Mouse (Mus musculus) 416B (cell line): ENCODE data around the gene Anln.
"Not testable (repeated sequence)": the region's sequence is repeated elsewhere in the genome, so short reads cannot be mapped to it uniquely, and the experiment has no call there.

ENCODE experiments used
- DNase-seq: peaks from one replicate; pipeline ENCODE4 v3.0.0; 2011; ENCODE audit warnings: low read depth

Gene Anln

DNA sequence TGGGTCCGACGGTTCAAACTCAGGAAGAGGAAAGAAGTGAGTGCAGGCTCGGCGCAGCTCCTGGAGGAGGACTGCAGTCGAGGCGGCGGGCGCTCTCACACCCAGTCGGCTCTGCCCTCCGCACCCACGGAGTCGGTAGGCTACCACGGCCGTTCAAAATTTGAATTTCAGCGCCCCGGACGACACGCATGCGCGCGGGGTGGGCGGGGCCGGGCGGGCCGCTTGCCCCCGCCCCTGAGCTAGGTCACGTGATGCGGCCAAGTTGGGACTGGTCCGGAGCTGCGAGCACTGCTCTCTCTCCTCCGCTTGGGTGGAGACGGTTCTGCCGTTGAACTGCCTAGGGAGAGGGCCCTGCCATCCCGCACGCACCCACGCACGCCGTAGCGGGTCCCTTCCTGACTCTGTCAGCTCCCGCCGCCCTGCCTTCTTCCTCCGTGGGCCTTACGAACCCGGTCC is at the start of gene Anln:
Gene Anln, minus strand, starts transcription at position 168 of the 456 bp plus-strand sequence.
- DNase-seq: peak; percentile 95

DNA sequence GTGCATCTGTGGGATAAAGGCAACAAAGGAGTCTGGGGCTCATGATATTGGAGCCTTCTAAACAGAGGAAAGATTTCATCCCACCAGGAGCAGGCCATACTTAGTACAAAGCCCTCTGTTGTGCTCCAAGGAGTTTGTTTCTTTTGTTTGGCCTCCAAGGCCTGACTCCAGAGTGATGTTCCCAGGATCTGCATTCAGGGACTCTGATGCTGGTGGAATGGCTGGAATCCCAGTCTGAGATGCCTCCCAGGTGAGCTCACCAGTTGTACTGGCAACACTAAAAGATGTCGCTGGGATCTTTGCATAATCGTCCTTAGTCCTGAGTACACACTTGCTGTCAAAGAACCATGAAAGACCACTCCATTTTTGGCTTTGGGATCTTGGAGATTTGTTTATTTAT is 45.1 kb upstream of the Anln start:
- DNase-seq: no peak

DNA sequence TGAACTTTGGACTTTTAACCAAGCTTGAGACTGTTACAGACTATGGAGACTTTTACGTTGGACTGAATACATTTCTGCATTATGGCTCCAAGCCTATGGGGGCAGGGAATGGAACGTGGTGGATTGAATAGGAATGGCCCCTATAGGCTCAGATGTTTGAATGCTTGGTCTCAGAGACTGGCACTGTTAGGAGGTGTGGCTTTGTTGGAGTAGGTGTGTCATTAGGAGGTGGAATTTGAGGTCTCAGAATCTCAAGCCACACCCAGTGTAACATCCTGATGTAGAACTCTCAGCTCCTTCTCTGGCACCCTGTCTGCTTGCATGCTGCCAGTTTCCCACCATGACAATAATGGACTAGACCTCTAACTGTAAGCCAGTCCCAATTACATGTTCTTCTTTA is 44.2 kb upstream of the Anln start:
- DNase-seq: no peak

DNA sequence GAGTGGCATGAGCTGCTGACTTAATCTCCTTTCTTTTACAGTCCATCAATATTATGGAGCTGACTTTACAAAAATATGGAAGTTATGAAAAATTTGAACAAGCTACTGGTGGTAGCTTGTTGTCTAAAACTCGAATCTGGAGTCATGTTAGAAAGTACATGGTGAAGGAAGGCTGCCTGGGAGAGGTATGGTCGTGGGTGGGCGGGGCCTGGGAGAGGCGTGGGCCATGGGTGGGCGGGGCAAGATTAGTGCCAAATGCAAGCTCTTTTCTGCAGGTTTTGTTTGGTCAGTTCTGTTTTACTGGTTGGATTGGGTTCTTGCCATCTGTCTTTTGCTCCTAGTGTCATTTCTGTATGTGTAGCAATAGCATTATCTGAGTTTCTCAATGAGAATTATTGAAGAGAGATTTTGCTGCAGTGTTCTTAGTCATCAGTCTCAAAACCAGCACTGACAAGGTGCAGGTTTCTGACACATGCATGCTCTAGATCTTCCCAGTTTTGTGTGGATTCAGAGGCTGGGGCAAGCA is 41.4 kb upstream of the Anln start:
- DNase-seq: peak; percentile 32

DNA sequence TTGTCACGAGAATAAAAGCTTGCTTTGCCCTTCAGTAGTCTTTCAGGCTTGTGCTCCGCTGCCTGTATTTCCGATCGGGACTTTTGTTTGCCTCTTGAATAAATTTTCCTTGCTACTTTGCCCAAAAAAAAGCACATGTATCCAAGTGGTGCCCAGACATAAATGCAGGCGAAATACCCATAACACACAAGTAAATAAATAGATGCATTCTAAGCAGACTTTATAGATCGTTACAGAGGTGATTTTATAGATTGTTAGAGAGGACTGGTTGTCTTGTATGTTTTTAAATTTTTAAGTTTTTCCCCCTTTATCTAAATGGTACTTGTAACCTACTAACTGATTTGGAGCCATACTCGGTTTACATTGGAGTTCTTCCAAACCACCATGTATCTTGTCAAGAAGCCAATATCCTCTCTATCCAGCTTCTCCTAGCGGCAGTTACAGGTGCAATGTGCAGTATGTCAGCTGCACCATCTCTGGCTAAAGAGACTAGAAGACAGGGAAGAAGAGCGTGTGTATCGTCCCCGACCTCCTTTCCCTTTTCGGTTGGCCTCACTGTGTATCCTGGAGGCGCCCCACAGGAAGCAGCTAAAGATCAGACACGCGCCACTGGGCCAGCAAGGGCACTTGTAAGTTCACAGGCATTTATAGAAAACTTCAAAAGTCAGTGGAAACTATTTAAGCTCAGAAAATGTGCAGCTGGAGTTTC is 40.7 kb upstream of the Anln start:
- DNase-seq: peak; percentile 52

DNA sequence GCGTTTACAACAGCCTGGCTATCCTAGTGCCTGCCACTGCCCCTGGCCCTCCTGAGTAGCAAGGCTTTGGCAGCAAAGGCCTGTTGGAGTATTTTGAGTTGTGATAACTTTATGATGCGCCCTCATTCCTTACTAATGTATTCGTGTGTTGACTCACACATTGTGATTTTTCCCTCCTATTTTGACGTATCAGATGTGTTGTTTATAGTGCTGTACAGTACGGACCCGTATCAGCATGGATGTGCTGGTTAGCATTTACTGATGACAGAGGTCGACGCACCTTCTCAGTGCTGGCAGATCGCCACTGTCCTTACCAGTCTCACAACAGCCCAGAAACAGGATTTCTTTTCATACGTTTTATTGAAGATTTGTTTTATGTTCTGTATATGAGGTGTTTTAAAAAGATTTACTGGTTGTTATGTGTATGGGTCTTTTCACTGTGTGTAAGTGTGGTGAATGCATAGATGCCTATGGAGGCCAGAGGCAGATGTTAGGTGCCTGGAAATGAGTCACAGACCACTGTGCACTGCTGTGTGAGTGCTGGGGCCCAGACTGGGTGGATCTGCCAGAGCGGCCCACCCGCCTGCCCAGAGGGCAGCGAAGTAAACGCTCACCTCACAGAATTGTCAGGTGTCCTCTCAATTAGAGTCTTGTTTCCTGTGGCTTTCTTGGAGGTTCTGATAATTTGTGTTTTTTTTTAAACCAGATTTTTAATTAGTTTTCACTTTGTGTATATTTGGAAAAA is 39.9 kb upstream of the Anln start:
- DNase-seq: peak; percentile 59

DNA sequence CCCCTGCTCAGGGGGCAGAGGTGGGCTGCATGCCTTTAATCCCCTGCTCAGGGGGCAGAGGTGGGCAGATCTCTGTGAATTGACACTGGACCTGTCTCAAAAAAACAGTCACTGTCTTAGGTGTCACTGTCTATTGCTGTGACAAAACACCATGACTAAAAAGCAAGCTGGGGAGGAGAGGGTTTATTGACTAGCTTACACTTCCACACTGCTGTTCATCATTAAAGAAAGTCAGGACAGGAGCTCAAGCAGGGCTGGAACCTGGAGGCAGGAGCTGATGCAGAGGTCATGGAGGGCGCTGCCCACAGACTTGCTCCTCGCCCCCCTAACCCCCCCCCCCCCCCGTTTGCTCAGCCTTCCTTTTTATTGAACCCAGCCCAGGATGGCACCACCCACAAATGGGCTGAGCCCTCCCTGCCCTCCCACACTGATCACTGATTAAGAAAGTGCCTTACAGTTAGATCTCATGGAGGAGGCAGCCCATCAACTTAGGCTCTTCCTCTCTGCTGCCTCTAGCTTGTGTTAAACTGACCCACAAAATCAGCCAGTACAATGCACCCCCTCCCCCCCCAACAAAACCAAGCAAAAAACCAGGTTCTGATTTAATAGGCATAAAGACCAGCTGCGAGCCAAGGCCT is 39.2 kb upstream of the Anln start:
- DNase-seq: no peak

DNA sequence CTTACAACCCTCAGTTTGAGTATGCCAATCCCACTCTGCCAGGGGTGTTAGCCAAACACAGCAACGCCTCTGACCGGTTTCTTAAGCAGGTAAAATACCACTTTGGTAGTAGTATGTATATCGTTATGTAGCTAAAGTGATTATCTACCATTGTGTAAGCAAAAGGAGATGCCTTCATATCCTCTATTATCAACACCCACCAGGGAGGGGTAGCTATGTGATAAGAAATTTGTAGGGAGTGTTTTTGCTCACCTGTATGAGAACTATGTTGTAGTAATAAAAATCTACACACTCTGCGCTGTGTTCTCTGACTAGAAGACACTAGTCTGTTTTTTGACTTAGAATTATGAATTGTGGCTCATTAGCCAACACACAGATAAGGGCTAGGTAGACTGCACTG is 35.7 kb upstream of the Anln start:
- no peak for DNase-seq

DNA sequence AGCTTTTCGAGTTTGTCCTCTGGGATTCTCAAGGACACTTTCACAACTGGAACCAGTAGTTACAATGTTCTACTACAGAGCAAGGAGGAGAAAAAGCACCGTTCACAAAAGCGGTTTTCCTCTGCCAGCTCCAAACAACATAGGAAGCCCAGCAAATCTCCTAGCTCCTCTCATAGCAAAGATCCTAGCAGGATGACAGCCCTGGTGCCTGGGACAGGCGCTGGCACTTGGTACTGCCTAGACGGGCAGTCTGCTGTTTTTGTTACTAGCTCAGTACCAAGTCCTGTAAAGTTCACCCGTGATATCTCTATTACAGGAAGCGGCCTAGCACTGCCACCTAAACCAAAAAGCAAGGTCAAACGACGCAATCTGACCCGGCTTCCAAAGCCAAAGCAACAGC is 35.2 kb upstream of the Anln start:
- DNase-seq: no peak

DNA sequence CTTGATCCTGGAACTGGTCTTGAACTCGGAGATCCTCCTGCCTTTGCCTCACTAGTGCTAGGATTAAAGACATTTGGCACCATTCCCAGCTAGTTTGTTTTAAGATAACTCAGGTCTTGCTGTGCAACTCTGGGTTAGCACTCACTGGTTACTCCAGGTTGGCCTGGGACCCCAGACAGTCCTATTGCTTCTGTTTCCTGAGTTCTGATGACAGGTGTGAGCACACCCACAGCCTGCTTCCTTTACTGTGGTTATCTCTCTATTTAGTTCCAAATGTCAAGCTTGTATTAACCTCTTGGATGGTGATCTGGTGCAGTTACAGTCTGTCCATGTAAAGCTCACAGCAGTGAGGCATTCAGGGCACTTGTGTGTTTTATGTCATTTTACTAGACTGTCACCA is 34.5 kb upstream of the Anln start:
- DNase-seq: no peak

DNA sequence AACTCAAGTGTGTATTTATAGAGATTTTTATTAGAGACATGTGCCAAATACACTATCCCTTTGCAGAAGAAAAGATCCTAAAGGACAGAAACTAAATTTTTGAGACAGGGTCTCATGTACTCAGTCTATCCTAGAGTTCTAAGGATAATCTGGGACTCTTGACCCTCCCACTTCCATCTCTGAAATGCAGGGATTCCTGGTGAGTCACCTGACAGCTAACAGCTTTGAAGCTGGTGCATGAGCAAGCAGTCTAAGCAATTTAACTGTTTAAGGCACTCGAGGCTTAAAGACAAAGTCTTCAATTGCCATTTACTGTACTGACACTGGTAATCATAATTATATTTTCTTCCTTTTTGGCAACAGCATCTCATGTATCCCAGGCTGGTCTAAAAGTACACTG is 33.6 kb upstream of the Anln start:
- DNase-seq: no peak

DNA sequence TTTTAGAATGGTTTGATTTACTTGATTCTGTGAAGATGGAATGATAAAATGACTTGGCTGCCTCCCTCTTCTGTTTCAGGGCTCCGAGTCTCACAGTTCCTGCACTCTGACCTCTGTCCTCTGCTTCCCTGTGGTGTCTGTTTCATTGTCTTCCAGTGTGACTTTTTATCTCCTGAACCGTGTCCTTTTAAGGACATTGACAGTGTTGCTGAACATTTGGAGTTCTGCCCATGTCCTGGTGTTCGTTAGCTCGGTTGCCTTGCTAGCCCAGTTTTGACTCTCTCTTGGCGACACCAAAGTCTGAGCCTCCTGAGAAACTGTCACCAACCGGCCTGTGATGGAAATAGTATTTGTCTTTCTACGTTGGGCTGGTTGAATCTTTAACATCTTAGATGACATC is 31.5 kb upstream of the Anln start:
- no peak for DNase-seq

DNA sequence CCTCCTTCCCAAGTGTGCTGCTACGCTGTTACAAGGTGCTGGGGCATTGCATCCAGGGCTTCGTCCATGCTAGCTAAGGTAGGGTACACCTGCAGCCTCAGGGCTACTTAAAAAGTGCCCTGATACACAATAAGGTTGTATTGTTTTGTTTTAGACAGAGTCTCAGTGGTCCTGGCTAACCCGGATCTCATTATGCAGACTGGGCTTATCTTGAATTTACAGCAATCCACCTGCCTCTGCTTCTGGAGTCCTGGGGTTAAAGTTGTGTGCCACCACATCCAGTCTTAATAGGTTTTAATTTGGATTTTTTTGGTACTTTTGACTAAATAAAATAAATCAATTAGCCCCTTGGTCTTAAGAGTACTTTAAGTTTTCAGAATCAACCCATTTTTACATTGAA is 30.9 kb upstream of the Anln start:
- DNase-seq: no peak

DNA sequence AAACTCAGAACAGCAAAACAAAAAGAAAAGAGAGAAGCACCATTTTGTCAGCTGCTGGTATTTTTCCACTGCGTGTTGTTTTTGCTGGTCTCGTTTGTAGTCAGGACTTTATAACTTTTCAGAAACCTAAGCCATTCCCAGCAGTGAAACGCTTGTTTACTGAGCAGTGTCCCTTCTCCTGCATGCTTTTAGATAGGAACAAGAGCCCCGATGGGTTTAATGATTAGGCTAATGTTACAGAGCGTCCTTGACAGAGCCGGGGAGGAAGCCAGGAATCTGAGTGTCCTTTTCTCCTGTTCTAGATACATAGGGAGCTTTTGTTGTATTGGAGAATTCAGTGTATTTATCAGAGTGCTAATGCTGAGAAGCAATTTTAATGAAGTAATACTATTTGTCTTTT is 28.6 kb upstream of the Anln start:
- no peak for DNase-seq

DNA sequence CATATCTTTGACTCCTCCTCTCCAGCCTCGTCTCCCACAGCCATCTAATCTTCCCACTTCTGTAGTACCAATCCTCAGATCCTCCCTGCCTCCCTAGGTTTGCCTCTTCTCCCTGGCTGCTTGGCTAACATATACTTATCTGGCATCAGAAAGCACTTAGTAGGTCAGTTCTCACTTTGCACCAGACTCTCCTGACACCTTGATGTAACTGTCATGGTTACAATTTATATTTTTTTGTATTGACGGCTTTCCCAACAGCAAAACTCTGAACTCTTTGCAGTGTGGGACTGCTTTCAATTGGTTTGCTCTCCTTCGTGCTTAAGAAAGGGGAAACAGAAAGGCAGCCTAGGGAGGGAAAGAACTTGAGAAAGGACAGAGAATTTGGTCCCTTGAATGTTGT is 27.2 kb upstream of the Anln start:
- DNase-seq: no peak

DNA sequence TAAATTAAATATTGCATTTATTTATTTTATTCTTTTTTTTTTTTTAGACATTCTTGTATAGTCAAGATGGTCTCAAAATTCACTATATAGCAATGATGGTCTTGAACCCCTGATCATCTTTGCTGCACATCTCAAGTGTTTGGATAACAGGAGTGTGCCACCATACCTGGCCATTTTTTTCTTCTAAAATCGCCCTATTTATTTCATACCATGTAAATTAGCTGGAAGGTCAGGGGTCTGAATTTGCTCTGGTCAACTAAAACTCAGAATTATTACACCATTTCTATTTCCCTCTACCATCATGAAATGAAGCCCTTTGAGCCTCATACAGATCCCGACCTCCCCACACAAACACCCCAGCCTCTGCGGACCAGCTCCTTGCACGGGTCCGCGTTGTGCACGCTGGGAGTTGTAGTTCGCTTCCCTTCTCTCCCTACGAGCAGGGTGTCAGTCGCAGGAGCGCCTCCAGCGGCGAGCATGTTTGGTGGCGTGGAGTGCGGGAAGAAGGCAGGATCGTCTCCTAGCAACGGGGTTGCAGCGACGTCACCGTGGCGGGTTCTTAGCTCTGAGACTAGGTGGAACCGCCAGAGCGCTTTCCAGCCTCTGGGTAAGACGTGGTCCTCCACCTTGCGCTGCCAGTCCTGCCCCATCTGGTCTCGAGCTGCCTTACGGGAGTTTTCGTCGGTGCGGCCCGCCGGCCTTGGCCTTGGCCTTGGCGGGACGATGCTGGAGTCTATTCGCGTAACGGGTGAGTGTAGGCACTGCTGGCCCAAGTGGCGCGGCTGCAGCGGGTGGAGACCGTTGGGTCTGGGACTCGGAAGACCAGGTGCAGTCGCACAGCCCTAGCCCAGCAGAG is 22.2 kb upstream of the Anln start, which contains the start of gene 9530077C05Rik:
Gene 9530077C05Rik, plus strand, starts transcription at position 512 of the 856 bp plus-strand sequence.
- DNase-seq: no peak

DNA sequence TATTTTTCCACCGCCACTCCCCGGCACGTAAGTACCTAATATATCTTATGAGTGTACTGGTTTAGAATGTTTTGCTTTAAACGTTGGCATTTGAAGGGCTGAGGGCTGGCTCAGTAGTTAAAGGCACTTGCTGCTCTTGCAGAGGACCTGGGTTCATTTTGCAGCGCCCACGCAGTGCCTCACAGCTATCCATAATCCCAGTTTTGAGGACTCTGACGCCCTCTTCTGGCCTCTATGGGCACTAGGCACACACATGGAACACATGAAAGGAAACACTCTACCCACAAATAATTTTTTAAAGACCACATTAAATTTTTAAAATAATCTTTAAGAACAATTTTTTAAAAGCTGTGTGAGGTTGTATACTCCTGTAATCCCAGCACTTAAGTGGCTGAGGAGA is 20.5 kb upstream of the Anln start:
- no peak for DNase-seq

DNA sequence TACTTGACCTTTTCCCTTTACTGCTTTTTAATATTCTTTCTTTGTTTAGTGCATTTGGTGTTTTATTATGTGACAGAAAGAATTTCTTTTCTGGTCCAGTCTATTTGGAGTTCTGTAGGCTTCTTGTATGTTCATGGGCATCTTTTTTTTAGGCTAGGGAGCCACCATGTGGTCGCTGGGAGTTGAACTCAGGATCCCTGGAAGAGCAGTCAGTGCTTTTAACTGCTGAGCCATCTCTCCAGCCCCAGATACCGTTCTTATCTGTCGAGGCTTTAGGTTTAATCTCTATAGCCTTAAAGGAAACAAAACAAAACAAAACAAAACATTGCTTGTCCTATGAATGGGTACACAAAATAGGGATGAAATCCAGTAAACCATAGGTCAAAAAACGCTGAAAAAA is 19.4 kb upstream of the Anln start:
- DNase-seq: peak; percentile 73

DNA sequence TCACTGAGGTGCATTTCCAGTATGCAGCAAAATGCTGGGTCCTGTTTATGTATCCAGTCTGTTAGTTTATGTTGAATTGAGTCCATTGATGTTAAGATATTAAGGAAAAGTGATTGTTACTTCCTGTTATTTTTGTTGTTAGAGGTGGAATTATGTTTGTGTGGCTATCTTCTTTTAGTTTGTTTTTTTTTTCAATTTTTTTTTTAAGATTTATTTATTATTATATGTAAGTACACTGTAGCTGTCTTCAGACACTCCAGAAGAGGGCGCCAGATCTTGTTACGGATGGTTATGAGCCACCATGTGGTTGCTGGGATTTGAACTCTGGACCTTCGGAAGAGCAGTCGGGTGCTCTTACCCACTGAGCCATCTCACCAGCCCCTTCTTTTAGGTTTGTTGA is 18.6 kb upstream of the Anln start:
- DNase-seq: not testable (repeated sequence)

DNA sequence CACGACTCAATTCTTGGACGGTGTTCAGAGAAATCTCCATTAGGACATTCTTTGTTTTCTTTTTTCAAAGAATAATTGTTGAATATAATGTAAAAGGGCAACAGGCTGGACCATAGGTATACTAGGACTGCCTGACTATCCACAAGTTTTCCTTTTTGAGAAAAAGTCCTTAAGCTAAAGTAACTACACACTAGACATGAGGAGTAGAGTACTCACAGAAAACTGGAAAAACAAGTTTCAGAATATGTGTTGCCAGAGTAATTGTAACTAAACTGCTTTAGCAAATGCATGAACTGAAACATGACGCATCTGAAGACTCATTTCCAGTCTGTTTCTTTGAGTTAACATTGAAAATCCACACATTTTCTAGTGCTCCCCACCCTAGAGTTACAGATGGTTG is 16.4 kb upstream of the Anln start:
- DNase-seq: no peak

DNA sequence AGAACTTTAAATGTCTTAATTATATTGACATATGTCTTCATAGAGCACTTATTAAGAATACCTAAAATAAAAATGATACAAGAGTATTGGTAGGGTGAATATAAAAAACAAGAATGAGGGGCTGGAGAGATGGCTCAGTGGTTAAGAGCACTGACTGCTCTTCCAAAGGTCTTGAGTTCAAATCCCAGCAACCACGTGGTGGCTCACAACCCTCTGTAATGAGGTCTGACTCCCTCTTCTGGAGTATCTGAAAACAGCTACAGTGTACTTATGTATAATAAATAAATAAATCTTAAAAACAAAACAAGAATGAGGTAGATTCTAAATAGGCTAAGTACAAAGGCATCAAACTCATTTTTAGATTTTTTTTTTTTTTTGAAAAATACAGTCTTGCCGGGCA is 14.5 kb upstream of the Anln start:
- DNase-seq: not testable (repeated sequence)

DNA sequence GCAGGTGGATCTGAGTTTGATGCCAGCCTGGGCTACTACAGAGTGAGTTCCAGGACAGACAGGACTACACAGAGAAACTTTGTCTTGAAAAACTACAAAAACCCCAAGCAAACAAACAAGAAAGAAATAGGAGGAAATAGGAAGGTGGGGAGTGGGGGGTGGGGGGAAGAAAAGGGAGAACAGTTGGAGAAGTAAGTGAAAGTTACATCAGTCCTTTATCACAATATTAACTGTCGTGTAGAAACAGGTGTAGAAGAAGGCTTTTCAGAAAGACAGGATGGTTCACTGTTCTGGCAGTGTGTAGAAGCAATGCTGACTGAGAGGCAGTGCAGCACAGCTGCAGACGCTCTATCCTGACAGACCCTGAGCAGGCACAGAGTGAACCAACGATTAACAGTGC is 14.0 kb upstream of the Anln start:
- DNase-seq: no peak
